Mouse (Mus musculus) liver, adult 2 months (tissue): ENCODE data around the gene Trp63.

ENCODE experiments used
- CTCF ChIP-seq: fragments of 200-500 bp; IDR thresholded peaks from 2 replicates; pipeline ENCODE4 v1.5.1; 2011; ENCODE audit warnings: low read depth, low read length, control low read depth
- POLR2A ChIP-seq: fragments of 200-500 bp; IDR thresholded peaks from 2 replicates; pipeline ENCODE4 v1.6.1; 2011; ENCODE audit warnings: low read length, control low read depth; ENCODE audit not compliant: insufficient read depth; ENCODE audit errors: extremely low read depth

DNA sequence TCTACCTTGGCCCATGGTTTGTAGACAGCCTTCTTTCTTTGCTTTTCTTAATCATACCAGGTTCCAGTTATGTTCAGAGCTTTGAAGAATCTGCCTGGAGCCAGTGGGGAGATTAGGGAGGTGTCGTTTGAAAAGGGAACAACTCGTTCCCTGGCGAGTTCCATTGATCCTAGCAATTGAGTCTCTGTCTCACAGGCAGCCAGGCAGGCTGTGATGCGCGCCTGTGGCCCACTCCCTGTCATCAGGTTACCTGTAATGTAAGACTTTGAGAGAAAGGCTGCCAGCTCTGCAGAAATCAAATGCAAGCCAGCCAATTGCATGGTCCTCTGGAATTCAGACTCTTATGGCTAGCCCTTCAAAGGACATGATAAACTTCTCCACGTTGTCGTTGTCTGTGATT, 142.5 kb downstream of the Trp63 start:
- no peak for TF ChIP-seq POLR2A
- TF ChIP-seq CTCF, result no peak
